Mouse (Mus musculus) MEL (cell line): ENCODE measurements at regions not wholly inside any gene's neighbourhood (a gene's known extent, or its start where the extent isn't known, plus 50 kb on each side); places are given as distances from the start of the nearest gene placed in this dataset.

Experiments
- DNase-seq: peaks from one replicate; pipeline ENCODE4 v3.0.0; 2011; ENCODE audit warnings: low read depth, low spot score
- H3K27ac ChIP-seq: 2 replicates; pipeline ENCODE4 v1.5.1; 2012; ENCODE audit warnings: low read depth, mild to moderate bottlenecking, control low read depth, low read length, moderate library complexity; ENCODE audit not compliant: control insufficient read depth
- H3K27me3 ChIP-seq, 2 experiments: fragments of 150-350 bp in 1 of 2; sonication (generic) in 1 of 2; 2 replicates each; pipeline ENCODE4 v1.6.1; 2012; ENCODE audit warnings: low read length in 2 of 2, mild to moderate bottlenecking in 2 of 2, improper control_type of control experiment in 1 of 2, moderate library complexity in 1 of 2; ENCODE audit not compliant: insufficient read depth in 2 of 2, control insufficient read depth in 1 of 2
- H3K36me3 ChIP-seq, 2 experiments: 2 replicates each; pipeline ENCODE4 v1.6.1; 2012 to 2014; ENCODE audit warnings: low read length in 2 of 2, improper control_type of control experiment in 1 of 2, inconsistent platforms in 1 of 2, mild to moderate bottlenecking in 1 of 2; ENCODE audit not compliant: insufficient read depth in 2 of 2, control insufficient read depth in 1 of 2
- H3K4me1 ChIP-seq, 2 experiments: fragments of 150-350 bp in 1 of 2; sonication (generic) in 1 of 2; 2 replicates each; pipeline ENCODE4 v1.6.1; 2012; ENCODE audit warnings: low read length in 2 of 2, improper control_type of control experiment in 1 of 2, mild to moderate bottlenecking in 1 of 2; ENCODE audit not compliant: insufficient read depth in 2 of 2, control insufficient read depth in 1 of 2
- H3K4me3 ChIP-seq, 2 experiments: fragments of 150-350 bp in 1 of 2; sonication (generic) in 1 of 2; 2 replicates each; pipeline ENCODE4 v1.5.1; 2012; ENCODE audit warnings: low read depth in 2 of 2, low read length in 2 of 2, mild to moderate bottlenecking in 2 of 2, moderate library complexity in 2 of 2, control low read depth in 1 of 2, improper control_type of control experiment in 1 of 2; ENCODE audit not compliant: control insufficient read depth in 1 of 2, insufficient read depth in 1 of 2
- H3K79me2 ChIP-seq: 2 replicates; pipeline ENCODE4 v1.6.1; 2012; ENCODE audit warnings: mild to moderate bottlenecking, low read length, moderate library complexity; ENCODE audit not compliant: control insufficient read depth, poor library complexity, insufficient read depth
- H3K9ac ChIP-seq: 2 replicates; pipeline ENCODE4 v1.6.1; 2012; ENCODE audit warnings: low read depth, mild to moderate bottlenecking, control low read depth, low read length, moderate library complexity; ENCODE audit not compliant: control insufficient read depth, poor library complexity, severe bottlenecking
- H3K9me3 ChIP-seq: fragments of 150-350 bp; sonication (generic); replicated peaks from 2 replicates; pipeline ENCODE4 v1.6.1; 2012; ENCODE audit warnings: mild to moderate bottlenecking, low read length, improper control_type of control experiment, moderate library complexity; ENCODE audit not compliant: insufficient read depth
- CTCF ChIP-seq, 3 experiments: IDR thresholded peaks in 2 of 3; conservative IDR thresholded peaks in 1 of 3; 2 replicates each; pipeline ENCODE4 v1.5.1; 2011 to 2012; ENCODE audit warnings: low read length in 3 of 3, low read depth in 2 of 3, mild to moderate bottlenecking in 2 of 3, improper control_type of control experiment in 1 of 3, inconsistent platforms in 1 of 3, mixed read lengths in 1 of 3, moderate library complexity in 1 of 3; ENCODE audit not compliant: control insufficient read depth in 1 of 3, insufficient read depth in 1 of 3, poor library complexity in 1 of 3, severe bottlenecking in 1 of 3
- E2F4 ChIP-seq: IDR thresholded peaks from 2 replicates; pipeline ENCODE4 v1.6.1; 2011; ENCODE audit warnings: low read depth, low read length, improper control_type of control experiment, borderline replicate concordance
- EP300 ChIP-seq, 2 experiments: IDR thresholded peaks; 2 replicates each; pipeline ENCODE4 v1.6.1; 2011; ENCODE audit warnings: improper control_type of control experiment in 2 of 2, low read length in 2 of 2, low read depth in 1 of 2, mild to moderate bottlenecking in 1 of 2
- ETS1 ChIP-seq: IDR thresholded peaks from 2 replicates; pipeline ENCODE4 v1.6.1; 2012; ENCODE audit warnings: low read depth, mild to moderate bottlenecking, inconsistent platforms, low read length, improper control_type of control experiment, moderate library complexity
- GABPA ChIP-seq: IDR thresholded peaks from 2 replicates; pipeline ENCODE4 v1.6.1; 2012; ENCODE audit warnings: low read depth, mild to moderate bottlenecking, inconsistent platforms, low read length, improper control_type of control experiment, moderate library complexity
- HCFC1 ChIP-seq: IDR thresholded peaks from 2 replicates; pipeline ENCODE4 v1.6.1; 2012; ENCODE audit warnings: low read depth, mild to moderate bottlenecking, inconsistent platforms, low read length, improper control_type of control experiment, moderate library complexity
- KAT2A ChIP-seq: conservative IDR thresholded peaks from 2 replicates; pipeline ENCODE4 v1.6.1; 2012; ENCODE audit warnings: low read depth, low read length, improper control_type of control experiment, inconsistent platforms
- NELFE ChIP-seq: IDR thresholded peaks from 2 replicates; pipeline ENCODE4 v1.6.1; 2011; ENCODE audit warnings: low read depth, low read length, improper control_type of control experiment
- POLR2A ChIP-seq, 2 experiments: IDR thresholded peaks; 2 replicates each; pipeline ENCODE4 v1.6.1; 2011 to 2012; ENCODE audit warnings: low read length in 2 of 2, mild to moderate bottlenecking in 2 of 2, control low read depth in 1 of 2, improper control_type of control experiment in 1 of 2, low read depth in 1 of 2, moderate library complexity in 1 of 2; ENCODE audit not compliant: control insufficient read depth in 1 of 2, insufficient read depth in 1 of 2, poor library complexity in 1 of 2
- POLR2AphosphoS2 ChIP-seq: IDR thresholded peaks from 2 replicates; pipeline ENCODE4 v1.6.1; 2011; ENCODE audit warnings: low read length, improper control_type of control experiment
- POLR2AphosphoS5 ChIP-seq: IDR thresholded peaks from 2 replicates; pipeline ENCODE4 v1.6.1; 2012; ENCODE audit warnings: low read depth, borderline replicate concordance, mild to moderate bottlenecking, inconsistent platforms, low read length, moderate library complexity, mixed read lengths
- SIN3A ChIP-seq: IDR thresholded peaks from 2 replicates; pipeline ENCODE4 v1.6.1; 2012; ENCODE audit warnings: low read length, improper control_type of control experiment, inconsistent platforms
- SMC3 ChIP-seq: IDR thresholded peaks from 2 replicates; pipeline ENCODE4 v1.6.1; 2011; ENCODE audit warnings: low read depth, low read length, improper control_type of control experiment
- TAL1 ChIP-seq: IDR thresholded peaks from 2 replicates; pipeline ENCODE4 v1.6.1; 2012; ENCODE audit warnings: mild to moderate bottlenecking, inconsistent platforms, low read length, moderate library complexity, mixed read lengths
- TBP ChIP-seq: IDR thresholded peaks from 2 replicates; pipeline ENCODE4 v1.8.0; 2011; ENCODE audit warnings: low read depth, low read length, improper control_type of control experiment
- USF2 ChIP-seq, 2 experiments: IDR thresholded peaks; 2 replicates each; pipeline ENCODE4 v1.6.1; 2011 to 2012; ENCODE audit warnings: improper control_type of control experiment in 2 of 2, low read length in 2 of 2, borderline replicate concordance in 1 of 2, inconsistent platforms in 1 of 2, low read depth in 1 of 2, mild to moderate bottlenecking in 1 of 2; ENCODE audit not compliant: insufficient read depth in 1 of 2
- ZMIZ1 ChIP-seq: IDR thresholded peaks from 2 replicates; pipeline ENCODE4 v1.6.1; 2012; ENCODE audit warnings: low read depth, mild to moderate bottlenecking, inconsistent platforms, low read length, improper control_type of control experiment, moderate library complexity

DNA sequence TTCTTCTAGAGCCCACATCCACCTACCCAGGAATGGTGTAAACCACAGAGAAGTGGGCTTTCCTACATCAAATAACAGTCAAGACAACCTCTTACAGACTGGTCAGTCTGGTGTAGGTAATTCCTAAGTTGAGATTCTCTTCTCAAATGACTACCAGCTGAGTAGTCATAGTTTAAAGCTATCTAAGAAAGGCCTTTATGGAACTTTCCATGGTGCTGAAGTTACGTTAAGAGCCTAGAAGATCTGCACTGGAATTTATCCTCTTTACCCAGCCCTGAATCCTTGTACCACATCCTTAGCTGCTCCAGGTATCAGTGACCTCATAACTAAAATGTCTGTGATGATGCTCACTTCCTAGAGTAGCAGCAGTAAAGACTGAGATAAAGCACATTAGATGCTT is 385.2 kb downstream of the 1810013L24Rik start:
- DNase-seq, result peak; percentile 15
- no peaks in the 10 kb centered on the region for H3K36me3 ChIP-seq
- no peaks in the 10 kb centered on the region for H3K27me3 ChIP-seq
- no peaks in the 10 kb centered on the region for H3K9me3 ChIP-seq
- H3K9ac ChIP-seq, result no peak overlapping the region
- H3K4me3 ChIP-seq, result no peak overlapping the region
- H3K79me2 ChIP-seq, result no peaks in the 10 kb centered on the region
- TF ChIP-seq POLR2AphosphoS5 (no peak), SIN3A (no peak), HCFC1 (no peak)
- no peak overlapping the region for H3K27ac ChIP-seq
- H3K4me1 ChIP-seq, result no peaks in the 10 kb centered on the region

DNA sequence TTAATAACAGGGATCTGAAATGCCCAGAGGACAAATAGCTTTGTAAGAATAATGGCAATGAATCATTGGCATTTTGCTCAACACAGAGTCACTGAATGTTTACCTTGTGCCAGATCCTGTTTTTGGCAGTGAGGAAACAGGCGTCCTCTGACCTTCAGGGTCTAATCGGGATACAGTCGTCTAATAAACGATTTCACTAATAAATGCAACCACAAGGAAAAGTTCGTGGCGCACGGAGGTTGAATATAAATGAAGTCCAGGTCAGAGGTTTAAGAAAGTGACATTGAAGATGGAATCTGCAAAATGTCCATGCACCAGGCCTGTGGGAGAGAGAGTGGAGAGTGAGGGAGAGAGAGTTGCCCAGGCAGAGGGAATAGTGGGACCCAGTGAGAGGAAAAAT is 387.5 kb downstream of the 1810013L24Rik start:
- H3K36me3 ChIP-seq, result no peaks in the 10 kb centered on the region
- H3K9ac ChIP-seq, result no peak overlapping the region
- H3K4me3 ChIP-seq, result no peak overlapping the region
- TF ChIP-seq E2F4 (no peak), ZMIZ1 (no peak), CTCF (IDR thresholded peaks at IDR 0.05 in 2 of 3, conservative IDR thresholded peaks at IDR 0.05 in 1 of 3; ENCODE audit: control insufficient read depth in 1 of 3, insufficient read depth in 1 of 3, low read depth in 2 of 3, low read length in 3 of 3, poor library complexity in 1 of 3, severe bottlenecking in 1 of 3) (no peak), EP300 (IDR thresholded peaks at IDR 0.05; ENCODE audit: low read depth in 1 of 2, low read length in 2 of 2) (no peak), ETS1 (no peak)
- H3K79me2 ChIP-seq, result no peaks in the 10 kb centered on the region
- no peaks in the 10 kb centered on the region for H3K27me3 ChIP-seq
- no peaks in the 10 kb centered on the region for H3K4me1 ChIP-seq
- DNase-seq, result no peak
- H3K27ac ChIP-seq, result no peak overlapping the region
- H3K9me3 ChIP-seq, result no peaks in the 10 kb centered on the region

DNA sequence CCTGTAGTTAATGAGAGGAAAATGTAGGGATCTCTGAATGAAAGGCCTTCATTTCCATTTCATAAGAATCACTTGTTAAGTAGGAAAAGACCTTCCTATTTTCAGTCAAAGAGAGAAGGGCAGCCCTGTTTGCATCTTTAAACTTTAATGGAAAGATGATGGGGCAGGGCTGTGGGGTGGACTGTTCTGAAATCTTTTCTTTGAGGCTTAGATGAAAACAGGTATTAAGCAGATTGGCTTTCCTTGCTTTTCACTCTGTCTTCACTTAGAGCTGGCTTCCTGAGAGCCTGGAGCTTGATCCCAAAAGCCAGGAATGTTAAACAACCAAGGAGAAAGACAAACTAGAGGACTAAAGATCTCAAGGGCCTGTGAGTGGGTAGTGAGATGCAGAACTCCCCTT is 400.3 kb downstream of the 1810013L24Rik start:
- Histone ChIP-seq H3K79me2 (no peaks in the 10 kb centered on the region), H3K9me3 (no peaks in the 10 kb centered on the region), H3K4me3 (no peak overlapping the region), H3K27me3 (no peaks in the 10 kb centered on the region), H3K4me1 (no peaks in the 10 kb centered on the region)
- no peak for DNase-seq
- TF ChIP-seq USF2 (IDR thresholded peaks at IDR 0.05; ENCODE audit: borderline replicate concordance in 1 of 2, insufficient read depth in 1 of 2, low read depth in 1 of 2, low read length in 2 of 2) (no peak), GABPA (no peak), TBP (no peak), ZMIZ1 (no peak), NELFE (no peak), KAT2A (no peak), TAL1 (no peak), SMC3 (no peak), POLR2AphosphoS2 (no peak), POLR2A (IDR thresholded peaks at IDR 0.05; ENCODE audit: control insufficient read depth in 1 of 2, insufficient read depth in 1 of 2, low read depth in 1 of 2, low read length in 2 of 2, poor library complexity in 1 of 2) (no peak)
- TF ChIP-seq, all 39 proteins: peak for 0
- no peaks in the 10 kb centered on the region for H3K36me3 ChIP-seq
- no peak overlapping the region for H3K27ac ChIP-seq
- no peak overlapping the region for H3K9ac ChIP-seq
